Mouse (Mus musculus): ENCODE measurements around the gene Slc8a3.
"Not testable (repeated sequence)": the region's sequence is repeated elsewhere in the genome, so short reads cannot be mapped to it uniquely, and the experiment has no call there.

The Slc8a3 gene

GRCm38 (mm10) chr12:81332875-81333421 lies at the start of gene Slc8a3:
Gene Slc8a3 (minus strand): TSS chr12:81333180.
- peak; percentile 8 for DNase-seq

- DNase-seq, result not testable (repeated sequence)
These were observed 46.4 kb upstream of the Slc8a3 start, which contains the start of gene Gm4787 for GRCm38 (mm10) chr12:81379364-81379763. Gene Gm4787 (minus strand): TSS chr12:81379464.

- no peak for DNase-seq
These were observed 861 bp upstream of the Slc8a3 start for GRCm38 (mm10) chr12:81333841-81334240.

DNA sequence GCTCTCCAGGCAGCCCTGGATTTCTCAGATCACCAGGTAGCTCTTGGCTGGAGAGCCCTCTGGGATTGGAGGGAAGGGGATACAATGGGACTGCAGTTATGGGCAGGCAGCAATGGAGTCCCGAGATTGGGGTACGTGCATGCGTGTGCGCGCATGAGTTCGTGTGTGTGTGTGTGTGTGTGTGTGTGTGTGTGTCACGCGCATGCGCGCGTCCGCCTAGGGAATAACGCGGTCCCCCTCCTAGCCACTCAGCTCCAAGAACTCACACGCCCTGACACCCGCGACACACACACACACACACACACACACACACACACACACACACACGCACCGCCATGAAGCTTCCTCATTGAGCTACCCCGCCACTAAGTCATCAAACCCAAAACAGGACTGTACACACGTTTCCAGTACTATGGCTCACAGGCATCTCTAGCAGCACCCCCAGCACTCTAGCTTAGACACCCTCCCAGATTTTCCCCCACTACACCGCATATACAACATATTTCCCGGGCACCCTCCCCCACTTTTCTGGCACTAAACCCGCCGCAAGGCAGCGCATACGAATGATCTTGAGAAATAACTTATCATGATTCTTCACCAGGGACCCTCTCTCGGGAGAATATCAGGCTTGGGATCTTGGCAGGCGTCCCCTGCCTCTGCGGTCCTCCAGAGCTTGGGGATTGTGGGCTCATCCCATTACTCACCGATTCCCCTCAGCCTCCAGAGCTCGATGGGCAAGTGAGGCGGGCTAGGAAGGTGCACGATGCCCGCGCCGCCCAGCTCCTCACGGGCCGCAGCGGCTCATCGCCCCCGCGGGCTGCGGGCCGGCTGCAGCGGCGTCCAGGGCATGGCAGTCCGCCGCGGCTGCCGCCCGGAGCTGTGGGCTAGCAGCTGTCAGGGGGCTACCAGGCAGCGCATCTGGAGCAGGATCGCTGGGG lies 774 bp downstream of the Slc8a3 start:
- DNase-seq, result peak; percentile 4

- DNase-seq, result no peak
These were observed 1.8 kb downstream of the Slc8a3 start for GRCm38 (mm10) chr12:81331046-81331638.

- DNase-seq, result no peak
These were observed 8.0 kb downstream of the Slc8a3 start for GRCm38 (mm10) chr12:81324991-81325390.

GRCm38 (mm10) chr12:81324116-81324515 lies 8.9 kb downstream of the Slc8a3 start:
- DNase-seq, result no peak

- no peak for DNase-seq
These were observed 12.0 kb downstream of the Slc8a3 start for GRCm38 (mm10) chr12:81321021-81321420.

GRCm38 (mm10) chr12:81317811-81318210 lies 15.2 kb downstream of the Slc8a3 start:
- DNase-seq, result no peak

DNA sequence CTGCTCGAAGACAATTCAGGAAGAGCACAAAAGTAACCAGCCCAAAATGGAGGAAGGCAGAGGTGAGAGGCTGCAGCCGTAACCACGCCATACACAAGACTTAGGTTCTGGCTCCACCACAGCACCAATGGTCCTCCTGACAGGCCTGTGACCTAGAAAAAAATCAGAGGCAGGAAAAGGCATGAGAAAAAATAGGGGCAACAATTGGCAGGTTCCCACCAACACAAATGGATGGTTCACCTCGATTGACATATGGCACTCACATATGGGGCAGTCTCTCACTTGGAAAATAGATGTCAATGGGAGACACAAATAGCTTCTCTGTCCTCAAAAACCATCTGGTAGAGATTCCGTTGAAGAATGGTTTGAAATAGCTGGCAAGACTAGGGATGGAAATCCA lies 17.0 kb downstream of the Slc8a3 start:
- no peak for DNase-seq

DNA sequence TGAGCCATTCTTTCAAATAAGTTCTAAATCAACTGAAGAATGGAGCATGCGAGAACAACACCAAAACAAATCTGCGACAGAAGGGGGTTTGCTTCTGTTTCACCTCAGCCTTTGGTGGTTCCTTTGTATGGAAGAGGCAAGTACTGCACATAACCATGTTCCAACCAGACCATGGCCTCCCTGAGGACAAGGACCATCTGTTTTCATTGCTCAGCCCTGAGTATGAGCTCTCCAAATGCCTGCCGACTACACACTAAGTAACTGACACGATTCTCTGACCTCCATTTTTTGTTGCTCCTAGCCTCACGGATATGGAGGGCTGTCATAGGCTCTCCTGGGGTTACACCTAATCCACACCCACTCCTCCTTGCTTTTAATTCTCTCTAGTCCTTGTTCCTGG lies 29.4 kb downstream of the Slc8a3 start:
- DNase-seq, result no peak

- no peak for DNase-seq
These were observed 38.4 kb downstream of the Slc8a3 start for GRCm38 (mm10) chr12:81294613-81295012.

DNA sequence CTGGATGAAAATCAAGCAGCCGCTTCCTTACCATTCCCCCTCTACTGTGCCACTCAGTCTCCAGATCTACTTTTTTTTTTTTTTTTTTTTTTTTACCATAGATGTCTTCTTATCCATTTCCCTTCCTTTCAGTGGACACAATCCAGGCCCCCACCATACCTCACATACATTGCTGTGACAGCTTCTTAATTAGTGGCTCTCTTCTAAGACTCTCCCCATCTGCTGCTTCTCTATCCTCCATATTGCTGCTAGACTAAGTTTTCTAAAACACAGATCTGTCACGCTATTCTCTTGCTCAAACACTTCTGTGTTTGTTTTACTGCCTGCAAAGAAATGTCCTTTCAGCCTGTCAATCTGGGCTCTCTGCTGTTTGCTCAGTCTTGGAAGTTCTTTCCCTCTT lies 54.9 kb downstream of the Slc8a3 start:
- DNase-seq, result no peak

DNA sequence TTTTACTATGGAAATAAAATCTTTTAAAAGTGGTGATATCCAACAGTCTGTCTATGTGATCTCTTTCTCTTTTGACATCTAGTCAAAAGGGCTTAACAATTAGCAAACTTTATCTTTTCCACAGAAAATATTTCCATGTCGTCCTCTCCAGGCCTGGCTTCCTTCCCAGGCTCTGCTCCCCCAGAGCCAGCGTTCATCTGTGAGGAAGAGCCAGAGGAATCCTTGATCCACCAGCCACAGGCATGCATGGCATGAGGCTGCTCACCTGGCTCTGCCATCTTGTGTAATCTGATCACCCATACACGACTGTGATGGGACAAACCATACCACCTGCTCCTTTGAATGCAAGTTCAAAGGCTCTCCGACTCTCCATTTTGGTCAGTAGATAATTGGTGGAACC lies 58.4 kb downstream of the Slc8a3 start:
- no peak for DNase-seq

GRCm38 (mm10) chr12:81273333-81273732 lies 59.6 kb downstream of the Slc8a3 start:
- no peak for DNase-seq

- DNase-seq, result no peak
These were observed 63.7 kb downstream of the Slc8a3 start for GRCm38 (mm10) chr12:81269246-81269645.

DNA sequence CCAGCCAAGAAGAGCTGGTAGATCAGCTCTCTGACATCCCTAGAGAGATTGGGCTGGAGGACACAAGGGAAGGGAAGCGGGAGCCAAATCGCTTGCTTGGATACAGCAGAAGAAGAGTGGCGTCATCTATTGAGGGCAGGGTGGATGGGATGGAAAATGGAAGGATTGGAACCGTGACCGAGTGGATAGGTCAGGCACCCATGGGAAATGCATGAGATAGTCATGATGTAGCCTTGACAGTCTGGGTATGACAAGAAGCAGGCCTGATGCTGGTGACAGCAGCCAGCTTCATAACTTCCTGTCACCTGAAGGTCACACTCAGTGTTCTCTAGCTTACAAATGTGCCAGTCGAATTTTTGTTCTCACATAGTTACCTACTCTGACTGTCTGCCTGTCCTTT lies 70.2 kb downstream of the Slc8a3 start:
- no peak for DNase-seq

GRCm38 (mm10) chr12:81258215-81258614 lies 74.8 kb downstream of the Slc8a3 start:
- DNase-seq, result no peak

DNA sequence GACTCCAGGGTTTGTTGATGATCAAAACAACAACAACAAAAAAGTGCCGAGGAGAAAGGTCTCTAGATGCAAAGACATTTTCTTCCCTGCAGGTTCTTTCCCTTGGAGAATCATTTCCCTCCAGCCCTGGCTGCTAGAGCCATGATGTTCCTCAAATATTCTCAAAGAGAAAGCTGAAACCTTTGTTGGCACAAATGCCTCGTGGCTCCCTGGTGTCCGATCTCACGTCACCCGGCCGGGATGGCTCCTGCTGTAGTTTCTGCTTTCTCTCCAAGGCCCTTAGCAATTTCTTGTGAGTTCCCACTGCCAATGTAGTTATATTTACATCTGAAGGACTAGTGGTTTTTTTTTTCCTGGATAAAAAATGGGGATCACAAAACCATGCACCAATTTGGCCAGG lies 87.6 kb downstream of the Slc8a3 start:
- DNase-seq, result no peak

DNA sequence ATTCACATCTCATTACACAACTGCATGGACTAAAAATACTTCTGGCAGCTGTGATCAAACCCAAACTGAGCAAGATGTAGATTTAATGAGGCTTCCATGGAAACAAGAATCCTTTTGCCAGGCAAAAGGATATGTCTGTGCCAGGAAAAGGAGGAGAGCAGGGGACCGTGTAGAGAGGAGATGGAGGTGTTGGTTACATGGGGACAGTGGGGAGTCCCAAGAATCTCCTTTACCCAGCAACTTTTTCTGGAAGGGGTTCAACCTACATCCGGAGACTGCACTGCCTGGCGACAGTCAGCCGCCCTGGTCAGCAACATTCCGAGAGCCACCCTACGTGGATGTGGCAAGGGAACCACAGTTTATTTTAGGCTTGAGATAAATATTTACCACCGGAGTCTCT lies 88.0 kb downstream of the Slc8a3 start:
- DNase-seq, result peak; percentile 10

- peak; percentile 12 for DNase-seq
These were observed 88.5 kb downstream of the Slc8a3 start for GRCm38 (mm10) chr12:81244492-81244891.

DNA sequence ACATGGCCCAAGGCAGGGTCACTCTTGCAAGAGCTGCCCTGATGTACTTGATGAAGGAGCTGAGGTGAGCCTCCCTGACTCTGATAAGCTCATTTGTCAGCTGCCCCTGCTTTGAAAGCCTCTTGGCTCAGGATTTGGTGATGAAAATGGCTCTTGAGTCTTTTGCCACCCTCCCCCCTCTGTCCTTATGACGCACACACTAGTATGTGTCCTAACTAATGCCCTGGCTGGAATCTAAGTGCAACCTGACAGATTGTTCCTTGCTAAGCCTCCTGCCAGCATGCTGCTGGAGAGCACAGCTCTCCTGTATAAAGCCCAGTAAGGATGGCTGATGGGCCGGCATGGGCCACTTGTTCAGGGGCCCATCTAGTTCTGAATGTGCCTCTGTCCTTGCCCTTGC lies 91.3 kb downstream of the Slc8a3 start:
- no peak for DNase-seq

GRCm38 (mm10) chr12:81241096-81241495 lies 91.9 kb downstream of the Slc8a3 start:
- DNase-seq, result no peak

DNA sequence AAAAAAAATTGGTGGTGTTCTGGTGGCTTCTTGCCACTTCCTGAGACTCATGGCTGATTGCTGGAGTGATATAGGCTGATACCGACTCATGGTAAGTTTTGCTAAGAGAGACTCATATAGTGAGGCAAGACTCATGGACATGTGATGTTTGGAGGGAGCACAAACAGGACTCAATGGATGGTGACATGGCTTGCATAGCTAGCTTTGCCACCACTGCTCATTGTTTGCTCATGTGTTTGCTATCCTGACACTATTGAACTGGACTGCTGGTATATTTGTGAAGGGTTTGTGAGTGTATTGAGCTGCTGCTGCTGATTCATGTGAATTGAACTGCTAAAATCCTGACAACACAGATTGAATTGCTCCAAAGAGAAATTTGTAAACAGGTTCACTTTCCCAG lies 95.8 kb downstream of the Slc8a3 start:
- DNase-seq, result no peak

Data from lung, postnatal 14 days (tissue).